Mouse (Mus musculus) thymus, postnatal 0 days (tissue): Measurements from ENCODE around the gene Hmmr. TPM values are rescaled to one million over a fixed set of nuclear protein-coding genes. Genes with fewer than 3 reads are reported as not detected.

Experiments used
- DNase-seq: peaks from one replicate; pipeline ENCODE4 v3.0.0-alpha.2; 2015; ENCODE audit warnings: low spot score
- polyA plus RNA-seq: library from polyadenylated mRNA; unstranded; fragments of >200 nt; fragmentation: Nextera tagmentation; extraction: Ambion mirVana; gene quantifications from 2 replicates; pipeline ENCODE4 v1.2.1, GENCODE M21; 2015

Hmmr gene
- polyA plus RNA-seq, 1 experiment from 2014 or later = 51.6 TPM

- no peak for DNase-seq
Observed at GRCm38 (mm10) chr11:40695103-40695502, 38.1 kb downstream of the Hmmr start, which contains the start of gene Mat2b. Gene Mat2b (minus strand): TSS chr11:40695203.

GRCm38 (mm10) chr11:40694311-40695087 lies 38.7 kb downstream of the Hmmr start:
- DNase-seq = peak; percentile 83

GRCm38 (mm10) chr11:40693366-40693951 lies 39.8 kb downstream of the Hmmr start:
- DNase-seq = peak; percentile 47

- DNase-seq = peak; percentile 95
Observed at GRCm38 (mm10) chr11:40692511-40693365, 40.5 kb downstream of the Hmmr start.

GRCm38 (mm10) chr11:40692101-40692509 lies 41.1 kb downstream of the Hmmr start:
- DNase-seq = no peak

GRCm38 (mm10) chr11:40690444-40691127 lies 42.6 kb downstream of the Hmmr start:
- DNase-seq = no peak

GRCm38 (mm10) chr11:40683295-40683694 lies 49.9 kb downstream of the Hmmr start:
- DNase-seq = no peak

- no peak for DNase-seq
Observed at GRCm38 (mm10) chr11:40682456-40682855, 50.8 kb downstream of the Hmmr start.

GRCm38 (mm10) chr11:40677169-40677568 lies 56.1 kb downstream of the Hmmr start:
- DNase-seq = no peak

GRCm38 (mm10) chr11:40675014-40675730 lies 58.0 kb downstream of the Hmmr start:
- no peak for DNase-seq

Other genes starting within 250 kb of the Hmmr start
- gene Mat2b, start 38.2 kb downstream of the Hmmr start, polyA plus RNA-seq = 133 and 139 TPM in 2 replicates
- gene Nudcd2, start 245 bp upstream of the Hmmr start, polyA plus RNA-seq = 144 and 146 TPM in 2 replicates
- 49.5 and 53.0 TPM in 2 replicates for gene Ccng1, start 21.9 kb upstream of the Hmmr start, polyA plus RNA-seq